Mouse (Mus musculus) forebrain, embryonic 10.5 days (tissue): ENCODE data around the gene Antxr2. TPM values are rescaled to one million over a fixed set of nuclear protein-coding genes. Genes with fewer than 3 reads are reported as not detected.

Experiments used
- DNase-seq: peaks from one replicate; pipeline ENCODE4 v3.0.0-alpha.2; 2017; ENCODE audit warnings: low spot score; ENCODE audit errors: extremely low spot score
- H3K27ac ChIP-seq: fragments of 300-500 bp; sonication (generic); 2 replicates; pipeline ENCODE4 v1.5.1; 2016; ENCODE audit warnings: mild to moderate bottlenecking
- H3K27me3 ChIP-seq: fragments of 300-500 bp; sonication (generic); 2 replicates; pipeline ENCODE4 v1.6.1; 2016; ENCODE audit warnings: mild to moderate bottlenecking; ENCODE audit not compliant: poor library complexity, severe bottlenecking
- H3K36me3 ChIP-seq: fragments of 300-500 bp; sonication (generic); replicated peaks from 2 replicates; pipeline ENCODE4 v1.6.1; 2016; ENCODE audit warnings: mild to moderate bottlenecking, moderate library complexity
- H3K4me1 ChIP-seq: fragments of 300-500 bp; sonication (generic); 2 replicates; pipeline ENCODE4 v1.6.1; 2016
- H3K4me3 ChIP-seq: fragments of 300-500 bp; sonication (generic); 2 replicates; pipeline ENCODE4 v1.5.1; 2016; ENCODE audit warnings: mild to moderate bottlenecking, moderate library complexity
- H3K9me3 ChIP-seq: fragments of 300-500 bp; sonication (generic); 2 replicates; pipeline ENCODE4 v1.6.1; 2016; ENCODE audit warnings: mild to moderate bottlenecking, moderate library complexity
- WGBS: fragments of 180-500 bp; shearing (Covaris S2); methylation state at CpG from one replicate; pipeline ENCODE4 v1.1.7; 2016; 5-methylcytosine and 5-hydroxymethylcytosine counted together
- polyA plus RNA-seq: library from polyadenylated mRNA; unstranded; fragments of >200 nt; fragmentation: Nextera tagmentation; extraction: Ambion mirVana; gene quantifications from 2 replicates; pipeline ENCODE4 v1.2.1, GENCODE M21; 2016

Gene Antxr2
- polyA plus RNA-seq, 1 experiment from 2014 or later, result 10.4 TPM

GRCm38 (mm10) chr5:98021518-98021917 lies 9.3 kb downstream of the Antxr2 start:
- WGBS, result 92% methylated on average over 4 of the region's 4 CpGs
- Histone ChIP-seq H3K9me3 (no peaks in the 10 kb centered on the region), H3K4me1 (peaks cover 7% of the 10 kb centered on the region), H3K27ac (no peak overlapping the region), H3K36me3 (peaks cover 50% of the 10 kb centered on the region), H3K4me3 (no peak overlapping the region), H3K27me3 (no peaks in the 10 kb centered on the region)
- no peak for DNase-seq

- peaks cover 8% of the 10 kb centered on the region for H3K4me1 ChIP-seq
- H3K27ac ChIP-seq, result no peak overlapping the region
- no peaks in the 10 kb centered on the region for H3K27me3 ChIP-seq
- DNase-seq, result no peak
- H3K9me3 ChIP-seq, result no peaks in the 10 kb centered on the region
- H3K4me3 ChIP-seq, result no peak overlapping the region
- peaks cover 47% of the 10 kb centered on the region for H3K36me3 ChIP-seq
Measured at GRCm38 (mm10) chr5:98020658-98021057, 10.2 kb downstream of the Antxr2 start.

GRCm38 (mm10) chr5:98019396-98019795 lies 11.4 kb downstream of the Antxr2 start:
- Histone ChIP-seq H3K9me3 (no peaks in the 10 kb centered on the region), H3K4me3 (no peak overlapping the region), H3K27ac (no peak overlapping the region), H3K27me3 (no peaks in the 10 kb centered on the region), H3K4me1 (peaks cover 8% of the 10 kb centered on the region), H3K36me3 (peaks cover 36% of the 10 kb centered on the region)
- WGBS, result 84% methylated on average over 1 of the region's 1 CpGs
- no peak for DNase-seq

GRCm38 (mm10) chr5:98018162-98018561 lies 12.7 kb downstream of the Antxr2 start:
- H3K27ac ChIP-seq, result no peak overlapping the region
- peaks cover 8% of the 10 kb centered on the region for H3K4me1 ChIP-seq
- WGBS, result 88% methylated on average over 6 of the region's 6 CpGs
- no peak overlapping the region for H3K4me3 ChIP-seq
- H3K9me3 ChIP-seq, result no peaks in the 10 kb centered on the region
- no peaks in the 10 kb centered on the region for H3K27me3 ChIP-seq
- DNase-seq, result no peak
- H3K36me3 ChIP-seq, result peaks cover 31% of the 10 kb centered on the region

GRCm38 (mm10) chr5:98016247-98017203 lies 14.3 kb downstream of the Antxr2 start:
- Histone ChIP-seq H3K27me3 (no peaks in the 10 kb centered on the region), H3K4me3 (no peak overlapping the region), H3K4me1 (peaks cover 8% of the 10 kb centered on the region), H3K27ac (no peak overlapping the region), H3K9me3 (no peaks in the 10 kb centered on the region), H3K36me3 (peaks cover 26% of the 10 kb centered on the region)
- 94% methylated on average over 20 of the region's 20 CpGs for WGBS
- DNase-seq, result no peak

- Histone ChIP-seq H3K27me3 (no peaks in the 10 kb centered on the region), H3K4me1 (no peaks in the 10 kb centered on the region), H3K27ac (no peak overlapping the region), H3K36me3 (peaks cover 35% of the 10 kb centered on the region), H3K4me3 (no peak overlapping the region), H3K9me3 (no peaks in the 10 kb centered on the region)
- no peak for DNase-seq
- 98% methylated on average over 8 of the region's 8 CpGs for WGBS
Measured at GRCm38 (mm10) chr5:98005751-98006150, 25.1 kb downstream of the Antxr2 start.

GRCm38 (mm10) chr5:97999261-97999824 lies 31.5 kb downstream of the Antxr2 start:
- Histone ChIP-seq H3K36me3 (peaks cover 26% of the 10 kb centered on the region), H3K27me3 (no peaks in the 10 kb centered on the region), H3K27ac (no peak overlapping the region), H3K4me3 (no peak overlapping the region), H3K9me3 (no peaks in the 10 kb centered on the region), H3K4me1 (no peaks in the 10 kb centered on the region)
- 94% methylated on average over 2 of the region's 2 CpGs for WGBS
- DNase-seq, result no peak

- no peak overlapping the region for H3K4me3 ChIP-seq
- H3K27me3 ChIP-seq, result no peaks in the 10 kb centered on the region
- H3K4me1 ChIP-seq, result no peaks in the 10 kb centered on the region
- no peaks in the 10 kb centered on the region for H3K9me3 ChIP-seq
- DNase-seq, result no peak
- 78% methylated on average over 6 of the region's 6 CpGs for WGBS
- H3K36me3 ChIP-seq, result peaks cover 12% of the 10 kb centered on the region
- no peak overlapping the region for H3K27ac ChIP-seq
Measured at GRCm38 (mm10) chr5:97996500-97997176, 34.2 kb downstream of the Antxr2 start.

- Histone ChIP-seq H3K4me3 (no peak overlapping the region), H3K9me3 (no peaks in the 10 kb centered on the region), H3K4me1 (no peaks in the 10 kb centered on the region), H3K36me3 (peaks cover 6% of the 10 kb centered on the region), H3K27me3 (no peaks in the 10 kb centered on the region), H3K27ac (no peak overlapping the region)
- no peak for DNase-seq
- WGBS, result 80% methylated on average over 4 of the region's 4 CpGs
Measured at GRCm38 (mm10) chr5:97995881-97996280, 35.0 kb downstream of the Antxr2 start.

- no peak for DNase-seq
- whole genome bisulfite sequencing, result 94% methylated on average over 4 of the region's 4 CpGs
- Histone ChIP-seq H3K27ac (no peak overlapping the region), H3K9me3 (no peaks in the 10 kb centered on the region), H3K36me3 (peaks cover 12% of the 10 kb centered on the region), H3K4me3 (no peak overlapping the region), H3K27me3 (no peaks in the 10 kb centered on the region), H3K4me1 (no peaks in the 10 kb centered on the region)
Measured at GRCm38 (mm10) chr5:97986656-97987294, 44.1 kb downstream of the Antxr2 start.

GRCm38 (mm10) chr5:97983375-97983774 lies 47.5 kb downstream of the Antxr2 start:
- Histone ChIP-seq H3K9me3 (no peaks in the 10 kb centered on the region), H3K27ac (no peak overlapping the region), H3K27me3 (no peaks in the 10 kb centered on the region), H3K36me3 (peaks cover 9% of the 10 kb centered on the region), H3K4me1 (peaks cover 8% of the 10 kb centered on the region), H3K4me3 (no peak overlapping the region)
- DNase-seq, result no peak
- WGBS, result 96% methylated on average over 9 of the region's 9 CpGs

GRCm38 (mm10) chr5:97980472-97980871 lies 50.4 kb downstream of the Antxr2 start:
- no peaks in the 10 kb centered on the region for H3K27me3 ChIP-seq
- 48% methylated on average over 14 of the region's 14 CpGs for WGBS
- H3K4me3 ChIP-seq, result no peak overlapping the region
- H3K9me3 ChIP-seq, result no peaks in the 10 kb centered on the region
- H3K36me3 ChIP-seq, result no peaks in the 10 kb centered on the region; the same call in 1 of the 2 replicates
- H3K4me1 ChIP-seq, result peaks cover 8% of the 10 kb centered on the region
- no peak for DNase-seq
- H3K27ac ChIP-seq, result peak overlapping the region; percentile 21; the same call in 1 of the 2 replicates
